Mouse (Mus musculus): ENCODE data around the gene Olfr25. TPM values are rescaled to one million over a fixed set of nuclear protein-coding genes. Genes with fewer than 3 reads are reported as not detected.

Olfr25 gene
- not detected for polyA plus RNA-seq (2017; shearing (Covaris generic))

GRCm38 (mm10) chr9:38328760-38329159 is at the start of gene Olfr25:
Gene Olfr25, plus strand, starts transcription at chr9:38329060.
- ATAC-seq = no peak

- no peak for ATAC-seq
Observed at GRCm38 (mm10) chr9:38290807-38291206, 38.1 kb upstream of the Olfr25 start, which contains the start of gene Olfr896-ps1. Gene Olfr896-ps1, plus strand, starts transcription at chr9:38291107.

- ATAC-seq = no peak
Observed at GRCm38 (mm10) chr9:38348111-38348510, 19.3 kb downstream of the Olfr25 start, which contains the start of gene Olfr898. Gene Olfr898, plus strand, starts transcription at chr9:38348411.

GRCm38 (mm10) chr9:38366596-38366995 is 37.7 kb downstream of the Olfr25 start, which contains the start of gene Olfr250:
Gene Olfr250, plus strand, starts transcription at chr9:38366896.
- ATAC-seq = no peak

- no peak for ATAC-seq
Observed at GRCm38 (mm10) chr9:38376786-38377185, 47.9 kb downstream of the Olfr25 start, which contains the start of gene Olfr251. Gene Olfr251, plus strand, starts transcription at chr9:38377086.

Other genes starting within 250 kb of the Olfr25 start
- not detected for gene Olfr887, start 245.0 kb upstream of the Olfr25 start, polyA plus RNA-seq (2017; shearing (Covaris generic))
- gene Olfr888, start 220.9 kb upstream of the Olfr25 start, polyA plus RNA-seq (2017; shearing (Covaris generic)) = not detected
- gene Olfr889, start 213.9 kb upstream of the Olfr25 start, polyA plus RNA-seq (2017; shearing (Covaris generic)) = under 1 TPM in 2 of 3 experiments, not detected in 1; 0.09 to 0.21 TPM
- under 1 TPM in 1 of 3 experiments, not detected in 2; 0.22 TPM for gene Olfr890, start 186.5 kb upstream of the Olfr25 start, polyA plus RNA-seq (2017; shearing (Covaris generic))
- gene Olfr891, start 148.2 kb upstream of the Olfr25 start, polyA plus RNA-seq (2017; shearing (Covaris generic)) = not detected
- gene Olfr893, start 120.7 kb upstream of the Olfr25 start, polyA plus RNA-seq (2017; shearing (Covaris generic)) = not detected
- gene Olfr894, start 111.0 kb upstream of the Olfr25 start, polyA plus RNA-seq (2017; shearing (Covaris generic)) = not detected
- gene Olfr143, start 76.3 kb upstream of the Olfr25 start, polyA plus RNA-seq (2017; shearing (Covaris generic)) = not detected
- not detected for gene Olfr895, start 61.2 kb upstream of the Olfr25 start, polyA plus RNA-seq (2017; shearing (Covaris generic))
- not detected for gene Olfr896-ps1, start 38.0 kb upstream of the Olfr25 start, polyA plus RNA-seq (2017; shearing (Covaris generic))
- gene Olfr898, start 19.4 kb downstream of the Olfr25 start, polyA plus RNA-seq (2017; shearing (Covaris generic)) = not detected
- under 1 TPM in 1 of 3 experiments, not detected in 2; 0.08 TPM for gene Olfr250, start 37.8 kb downstream of the Olfr25 start, polyA plus RNA-seq (2017; shearing (Covaris generic))
- not detected for gene Olfr251, start 48.0 kb downstream of the Olfr25 start, polyA plus RNA-seq (2017; shearing (Covaris generic))
- gene Olfr147, start 72.6 kb downstream of the Olfr25 start, polyA plus RNA-seq (2017; shearing (Covaris generic)) = not detected
- gene Olfr901, start 100.4 kb downstream of the Olfr25 start, polyA plus RNA-seq (2017; shearing (Covaris generic)) = not detected
- not detected for gene Olfr902, start 118.6 kb downstream of the Olfr25 start, polyA plus RNA-seq (2017; shearing (Covaris generic))
- gene Olfr904, start 134.1 kb downstream of the Olfr25 start, polyA plus RNA-seq (2017; shearing (Covaris generic)) = not detected
- gene Olfr905, start 142.0 kb downstream of the Olfr25 start, polyA plus RNA-seq (2017; shearing (Covaris generic)) = under 1 TPM in 1 of 3 experiments, not detected in 2; 0.09 TPM
- not detected for gene Olfr906, start 158.0 kb downstream of the Olfr25 start, polyA plus RNA-seq (2017; shearing (Covaris generic))
- not detected for gene Olfr907, start 166.7 kb downstream of the Olfr25 start, polyA plus RNA-seq (2017; shearing (Covaris generic))
- under 1 TPM in 2 of 3 experiments, not detected in 1; 0.09 to 0.67 TPM for gene Olfr911-ps1, start 192.5 kb downstream of the Olfr25 start, polyA plus RNA-seq (2017; shearing (Covaris generic))
- not detected for gene Olfr910, start 208.8 kb downstream of the Olfr25 start, polyA plus RNA-seq (2017; shearing (Covaris generic))